Mouse (Mus musculus): ENCODE results near the gene Mitf.
A peak's percentile ranks its signal among the peaks of the same experiment; 100 is the strongest.

Mitf gene

GRCm38 (mm10) chr6:97806781-97807743, at the start of gene Mitf:
Gene Mitf (plus strand): TSS chr6:97807052.
- DNase-seq (ENCODE audit: low spot score): peak; percentile 95

- no peak for DNase-seq (ENCODE audit: low spot score)
Observed at GRCm38 (mm10) chr6:97757361-97757760, 49.5 kb upstream of the Mitf start.

- DNase-seq (ENCODE audit: low spot score): no peak
Observed at GRCm38 (mm10) chr6:97758884-97759283, 48.0 kb upstream of the Mitf start.

- peak; percentile 71 for DNase-seq (ENCODE audit: low spot score)
Observed at GRCm38 (mm10) chr6:97759301-97759700, 47.6 kb upstream of the Mitf start.

- peak; percentile 52 for DNase-seq (ENCODE audit: low spot score)
Observed at GRCm38 (mm10) chr6:97761326-97761725, 45.5 kb upstream of the Mitf start.

- DNase-seq (ENCODE audit: low spot score): no peak
Observed at GRCm38 (mm10) chr6:97763970-97764369, 42.9 kb upstream of the Mitf start.

GRCm38 (mm10) chr6:97767836-97768235, 39.0 kb upstream of the Mitf start:
- DNase-seq (ENCODE audit: low spot score): peak; percentile 25

GRCm38 (mm10) chr6:97769549-97769948, 37.3 kb upstream of the Mitf start:
- DNase-seq (ENCODE audit: low spot score): no peak

GRCm38 (mm10) chr6:97781316-97781715, 25.5 kb upstream of the Mitf start:
- no peak for DNase-seq (ENCODE audit: low spot score)

- DNase-seq (ENCODE audit: low spot score): no peak
Observed at GRCm38 (mm10) chr6:97782291-97782690, 24.6 kb upstream of the Mitf start.

GRCm38 (mm10) chr6:97786871-97787270, 20.0 kb upstream of the Mitf start:
- DNase-seq (ENCODE audit: low spot score): no peak

GRCm38 (mm10) chr6:97788361-97788974, 18.4 kb upstream of the Mitf start:
- no peak for DNase-seq (ENCODE audit: low spot score)

- no peak for DNase-seq (ENCODE audit: low spot score)
Observed at GRCm38 (mm10) chr6:97789700-97790099, 17.2 kb upstream of the Mitf start.

GRCm38 (mm10) chr6:97792104-97792503, 14.7 kb upstream of the Mitf start:
- no peak for DNase-seq (ENCODE audit: low spot score)

GRCm38 (mm10) chr6:97795175-97795574, 11.7 kb upstream of the Mitf start:
- no peak for DNase-seq (ENCODE audit: low spot score)

GRCm38 (mm10) chr6:97800615-97801014, 6.2 kb upstream of the Mitf start:
- DNase-seq (ENCODE audit: low spot score): no peak

- no peak for DNase-seq (ENCODE audit: low spot score)
Observed at GRCm38 (mm10) chr6:97806051-97806450, 801 bp upstream of the Mitf start.

GRCm38 (mm10) chr6:97814191-97814590, 7.3 kb downstream of the Mitf start:
- DNase-seq (ENCODE audit: low spot score): no peak

- no peak for DNase-seq (ENCODE audit: low spot score)
Observed at GRCm38 (mm10) chr6:97815723-97816122, 8.9 kb downstream of the Mitf start.

GRCm38 (mm10) chr6:97816806-97817205, 10.0 kb downstream of the Mitf start:
- no peak for DNase-seq (ENCODE audit: low spot score)

- no peak for DNase-seq (ENCODE audit: low spot score)
Observed at GRCm38 (mm10) chr6:97818128-97818527, 11.3 kb downstream of the Mitf start.

- DNase-seq (ENCODE audit: low spot score): no peak
Observed at GRCm38 (mm10) chr6:97818948-97819347, 12.1 kb downstream of the Mitf start.

- DNase-seq (ENCODE audit: low spot score): peak; percentile 23
Observed at GRCm38 (mm10) chr6:97820505-97820904, 13.7 kb downstream of the Mitf start.
